Mouse (Mus musculus) forebrain, embryonic 12.5 days (tissue): ENCODE measurements around the gene Edc4. TPM values are rescaled to one million over a fixed set of nuclear protein-coding genes. Genes with fewer than 3 reads are reported as not detected.
A peak's percentile ranks its signal among the peaks of the same experiment; 100 is the strongest.

ENCODE experiments used
- ATAC-seq: fragments of 200-750 bp; cut with Nextera tagmentation; 2 replicates; pipeline ENCODE4 v1.8.0; 2017; ENCODE audit warnings: moderate TSS enrichment; ENCODE audit not compliant: low FRiP score
- H3K27ac ChIP-seq: fragments of 300-500 bp; sonication (generic); 2 replicates; pipeline ENCODE4 v1.5.1; 2016; ENCODE audit warnings: mild to moderate bottlenecking
- H3K27me3 ChIP-seq: fragments of 300-500 bp; sonication (generic); 2 replicates; pipeline ENCODE4 v1.6.1; 2016; ENCODE audit warnings: mild to moderate bottlenecking
- H3K36me3 ChIP-seq: fragments of 300-500 bp; sonication (generic); replicated peaks from 2 replicates; pipeline ENCODE4 v1.6.1; 2016; ENCODE audit warnings: mild to moderate bottlenecking
- H3K4me1 ChIP-seq: fragments of 300-500 bp; sonication (generic); 2 replicates; pipeline ENCODE4 v1.6.1; 2016
- H3K4me2 ChIP-seq: fragments of 300-500 bp; sonication (generic); 2 replicates; pipeline ENCODE4 v1.6.1; 2016; ENCODE audit warnings: mild to moderate bottlenecking, moderate library complexity
- H3K4me3 ChIP-seq: fragments of 300-500 bp; sonication (generic); replicated peaks from 2 replicates; pipeline ENCODE4 v1.5.1; 2016; ENCODE audit warnings: mild to moderate bottlenecking
- H3K9ac ChIP-seq: fragments of 300-500 bp; sonication (generic); 2 replicates; pipeline ENCODE4 v1.6.1; 2016; ENCODE audit warnings: mild to moderate bottlenecking
- H3K9me3 ChIP-seq: fragments of 300-500 bp; sonication (generic); 2 replicates; pipeline ENCODE4 v1.6.1; 2016
- WGBS: fragments of 180-500 bp; shearing (Covaris S2); methylation state at CpG from one replicate; pipeline ENCODE4 v1.1.7; 2016; 5-methylcytosine and 5-hydroxymethylcytosine counted together
- polyA plus RNA-seq: library from polyadenylated mRNA; unstranded; fragments of >200 nt; fragmentation: Nextera tagmentation; extraction: Ambion mirVana; gene quantifications from 2 replicates; pipeline ENCODE4 v1.2.1, GENCODE M21; 2016

Gene Edc4
- polyA plus RNA-seq, 1 experiment from 2014 or later, result 67.4 TPM

- 89% methylated on average over 6 of the region's 6 CpGs for WGBS
- Histone ChIP-seq H3K27ac (no peak overlapping the region), H3K4me1 (peaks cover 27% of the 10 kb centered on the region), H3K27me3 (no peaks in the 10 kb centered on the region), H3K4me2 (no peak overlapping the region), H3K36me3 (0 out of 2 replicates have a peak, but pooled peaks cover 10% of the 10 kb centered on the region), H3K4me3 (no peak overlapping the region), H3K9me3 (no peaks in the 10 kb centered on the region), H3K9ac (no peak overlapping the region)
- ATAC-seq, result no peak
These were observed 54.4 kb downstream of the Edc4 start for GRCm38 (mm10) chr8:105935105-105935504.

- peaks cover 22% of the 10 kb centered on the region for H3K4me1 ChIP-seq
- H3K27me3 ChIP-seq, result no peaks in the 10 kb centered on the region
- H3K36me3 ChIP-seq, result 0 out of 2 replicates have a peak, but pooled peaks cover 10% of the 10 kb centered on the region
- 0 out of 2 replicates have a peak overlapping the region, but pooled peaks have one; percentile 79 for H3K27ac ChIP-seq
- H3K4me2 ChIP-seq, result peak overlapping the region; percentile 99
- no peak for ATAC-seq
- peak overlapping the region; percentile 71 for H3K4me3 ChIP-seq
- WGBS, result 30% methylated on average over 7 of the region's 7 CpGs
- H3K9ac ChIP-seq, result peak overlapping the region; percentile 80
- H3K9me3 ChIP-seq, result no peaks in the 10 kb centered on the region
These were observed 55.4 kb downstream of the Edc4 start for GRCm38 (mm10) chr8:105935863-105936603.

DNA sequence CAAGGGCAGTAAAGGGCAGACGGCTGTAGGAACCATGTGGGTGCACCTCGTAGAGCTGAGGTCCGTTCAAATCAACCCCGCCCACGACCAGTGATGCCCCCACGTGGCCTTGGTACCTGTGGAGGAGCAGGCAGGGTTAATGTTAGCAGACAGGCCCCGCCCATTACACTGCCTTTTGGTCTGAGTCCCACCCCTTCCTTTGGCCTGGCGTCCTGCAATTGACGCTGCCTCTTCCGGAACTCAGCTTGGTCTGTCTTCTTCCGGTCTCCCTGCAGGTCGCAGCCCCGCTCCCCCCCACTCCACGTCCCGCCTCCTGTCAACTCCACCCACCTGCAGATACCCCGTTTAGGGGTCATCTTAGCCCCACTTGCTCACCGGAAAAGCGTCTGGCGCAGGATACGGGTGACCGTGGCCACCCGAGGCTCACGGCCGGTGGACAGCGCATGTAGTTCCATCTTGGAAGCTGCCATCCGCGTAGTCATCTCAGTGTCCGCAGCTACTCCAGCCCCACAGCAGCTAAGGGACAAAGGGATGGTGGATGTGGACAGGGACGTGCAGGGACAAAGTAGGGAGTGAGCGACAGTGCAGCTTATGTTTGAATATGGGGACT, 56.3 kb downstream of the Edc4 start:
- Histone ChIP-seq H3K27ac (peak overlapping the region; percentile 79), H3K9me3 (no peaks in the 10 kb centered on the region), H3K4me1 (peaks cover 22% of the 10 kb centered on the region), H3K27me3 (no peaks in the 10 kb centered on the region), H3K36me3 (0 out of 2 replicates have a peak, but pooled peaks cover 7% of the 10 kb centered on the region), H3K4me3 (peak overlapping the region; percentile 71), H3K9ac (peak overlapping the region; percentile 80), H3K4me2 (peak overlapping the region; percentile 99)
- peak; percentile 90 for ATAC-seq
- 0% methylated on average over 30 of the region's 30 CpGs for WGBS

DNA sequence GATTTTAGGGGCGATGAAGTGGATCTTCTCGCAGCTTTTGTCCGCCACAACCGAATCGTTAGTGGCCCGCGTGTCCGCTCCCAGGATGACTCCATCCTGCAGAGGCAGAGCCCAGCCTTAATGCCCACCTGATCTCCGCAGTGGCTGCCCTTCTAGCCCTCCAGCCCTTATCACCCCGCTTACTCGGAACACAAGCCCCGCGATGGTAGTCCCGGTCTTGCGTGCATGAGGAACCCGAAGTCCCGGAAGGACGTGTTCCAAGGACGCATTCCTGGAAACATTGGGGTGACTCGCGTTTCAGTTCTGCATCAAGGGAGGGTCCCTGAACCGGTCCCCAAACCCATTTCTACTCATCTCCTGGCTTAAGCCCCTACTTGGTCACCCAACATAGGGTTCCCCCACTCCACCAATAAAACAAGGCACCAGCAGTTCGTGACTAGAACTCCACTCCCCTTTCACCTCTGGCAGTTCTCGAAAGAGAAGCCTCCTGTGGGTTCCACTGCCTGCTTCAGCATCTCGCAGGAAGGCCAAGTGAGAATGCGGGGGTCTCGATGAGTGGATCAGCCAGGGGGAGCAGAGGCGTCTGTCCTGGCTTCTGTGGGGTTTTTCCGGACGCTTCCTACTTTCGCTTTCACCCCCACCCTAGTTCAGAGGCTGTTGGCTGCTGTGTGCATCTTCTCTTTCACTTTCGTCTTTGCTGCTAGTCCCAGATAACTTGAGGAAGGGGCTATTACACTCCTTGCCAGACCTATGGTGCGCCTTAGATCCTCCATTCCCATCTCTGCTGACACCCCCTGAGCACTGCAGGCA, 57.0 kb downstream of the Edc4 start:
- WGBS, result 3% methylated on average over 33 of the region's 33 CpGs
- Histone ChIP-seq H3K4me2 (peak overlapping the region; percentile 99), H3K27me3 (no peaks in the 10 kb centered on the region), H3K36me3 (no peaks in the 10 kb centered on the region), H3K9me3 (no peaks in the 10 kb centered on the region), H3K4me1 (peaks cover 22% of the 10 kb centered on the region), H3K4me3 (peak overlapping the region; percentile 71), H3K27ac (peak overlapping the region; percentile 79), H3K9ac (peak overlapping the region; percentile 80)
- ATAC-seq, result peak; percentile 28

GRCm38 (mm10) chr8:105938306-105938669, 57.6 kb downstream of the Edc4 start, which contains the start of gene Psmb10:
Gene Psmb10, minus strand, starts transcription at chr8:105938444.
- Histone ChIP-seq H3K4me1 (peaks cover 22% of the 10 kb centered on the region), H3K36me3 (no peaks in the 10 kb centered on the region), H3K4me2 (peak within 1 kb of the TSS; percentile 99), H3K9me3 (no peaks in the 10 kb centered on the region), H3K4me3 (peak within 1 kb of the TSS; percentile 71), H3K9ac (peak within 1 kb of the TSS; percentile 80), H3K27ac (peak within 1 kb of the TSS; percentile 79), H3K27me3 (no peaks in the 10 kb centered on the region)
- 44% methylated on average over 4 of the region's 4 CpGs for WGBS
- no peak for ATAC-seq

- no peaks in the 10 kb centered on the region for H3K9me3 ChIP-seq
- no peak overlapping the region for H3K4me2 ChIP-seq
- H3K27me3 ChIP-seq, result no peaks in the 10 kb centered on the region
- H3K27ac ChIP-seq, result no peak overlapping the region
- H3K9ac ChIP-seq, result no peak overlapping the region
- H3K36me3 ChIP-seq, result no peaks in the 10 kb centered on the region
- 96% methylated on average over 11 of the region's 11 CpGs for WGBS
- H3K4me3 ChIP-seq, result no peak overlapping the region
- no peak for ATAC-seq
- H3K4me1 ChIP-seq, result peaks cover 10% of the 10 kb centered on the region
These were observed 61.3 kb downstream of the Edc4 start for GRCm38 (mm10) chr8:105942026-105942425.

- Histone ChIP-seq H3K27me3 (no peaks in the 10 kb centered on the region), H3K4me1 (peaks cover 9% of the 10 kb centered on the region), H3K4me2 (no peak overlapping the region), H3K27ac (no peak overlapping the region), H3K4me3 (no peak overlapping the region), H3K36me3 (no peaks in the 10 kb centered on the region), H3K9me3 (no peaks in the 10 kb centered on the region), H3K9ac (no peak overlapping the region)
- 95% methylated on average over 5 of the region's 5 CpGs for WGBS
- ATAC-seq, result no peak
These were observed 61.9 kb downstream of the Edc4 start for GRCm38 (mm10) chr8:105942542-105942941.

- Histone ChIP-seq H3K4me3 (no peak within 1 kb of the TSS), H3K9me3 (no peaks in the 10 kb centered on the region), H3K27ac (no peak within 1 kb of the TSS), H3K4me1 (peaks cover 1% of the 10 kb centered on the region), H3K27me3 (no peaks in the 10 kb centered on the region), H3K9ac (no peak within 1 kb of the TSS), H3K4me2 (no peak within 1 kb of the TSS), H3K36me3 (no peaks in the 10 kb centered on the region)
- WGBS, result 62% methylated on average over 8 of the region's 8 CpGs
- ATAC-seq, result no peak
These were observed 62.6 kb downstream of the Edc4 start, which contains the start of gene Lcat for GRCm38 (mm10) chr8:105943321-105943739. Gene Lcat, minus strand, starts transcription at chr8:105943382.

Other genes starting within 250 kb of the Edc4 start
- gene Ctcf, start 244.3 kb upstream of the Edc4 start, polyA plus RNA-seq, result 163 and 165 TPM in 2 replicates
- 0.61 and 1.2 TPM in 2 replicates for gene Agrp, start 243.5 kb upstream of the Edc4 start, polyA plus RNA-seq
- 4.9 and 5.2 TPM in 2 replicates for gene Carmil2, start 194.6 kb upstream of the Edc4 start, polyA plus RNA-seq
- 83.0 and 88.7 TPM in 2 replicates for gene Acd, start 179.8 kb upstream of the Edc4 start, polyA plus RNA-seq
- gene Pard6a, start 179.7 kb upstream of the Edc4 start, polyA plus RNA-seq, result 28.9 and 32.5 TPM in 2 replicates
- 0.27 and 0.32 TPM in 2 replicates for gene 4933405L10Rik, start 173.2 kb upstream of the Edc4 start, polyA plus RNA-seq
- 35.7 and 37.0 TPM in 2 replicates for gene Enkd1, start 172.7 kb upstream of the Edc4 start, polyA plus RNA-seq
- gene Gfod2, start 122.2 kb upstream of the Edc4 start, polyA plus RNA-seq, result 57.1 and 57.4 TPM in 2 replicates
- 14.5 and 14.6 TPM in 2 replicates for gene Ranbp10, start 53.5 kb upstream of the Edc4 start, polyA plus RNA-seq
- gene Tsnaxip1, start 53.1 kb upstream of the Edc4 start, polyA plus RNA-seq, result 0.12 and 0.51 TPM in 2 replicates
- gene Cenpt, start 27.6 kb upstream of the Edc4 start, polyA plus RNA-seq, result 67.1 and 70.7 TPM in 2 replicates
- gene Thap11, start 25.7 kb upstream of the Edc4 start, polyA plus RNA-seq, result 80.4 and 81.9 TPM in 2 replicates
- gene Nutf2, start 20.3 kb upstream of the Edc4 start, polyA plus RNA-seq, result 275 and 317 TPM in 2 replicates
- gene Nrn1l, start 12.7 kb downstream of the Edc4 start, polyA plus RNA-seq, result 0.70 TPM in 1 of 2 replicates, not detected in the other
- gene Pskh1, start 19.6 kb downstream of the Edc4 start, polyA plus RNA-seq, result 18.0 and 18.3 TPM in 2 replicates
- 2.4 and 3.0 TPM in 2 replicates for gene Ctrl, start 53.0 kb downstream of the Edc4 start, polyA plus RNA-seq
- gene Psmb10, start 57.6 kb downstream of the Edc4 start, polyA plus RNA-seq, result 18.9 and 22.8 TPM in 2 replicates
- 0.54 and 0.56 TPM in 2 replicates for gene Lcat, start 62.5 kb downstream of the Edc4 start, polyA plus RNA-seq
- gene Slc12a4, start 85.2 kb downstream of the Edc4 start, polyA plus RNA-seq, result 12.0 and 13.0 TPM in 2 replicates
- not detected in 2 replicates for gene Dpep3, start 98.5 kb downstream of the Edc4 start, polyA plus RNA-seq
- gene Dus2, start 110.5 kb downstream of the Edc4 start, polyA plus RNA-seq, result 15.4 and 18.4 TPM in 2 replicates
- gene Dpep2nb, start 125.1 kb downstream of the Edc4 start, polyA plus RNA-seq, result not detected in 2 replicates
- 19.5 and 20.1 TPM in 2 replicates for gene Ddx28, start 131.0 kb downstream of the Edc4 start, polyA plus RNA-seq
- gene Nfatc3, start 178.0 kb downstream of the Edc4 start, polyA plus RNA-seq, result 4.9 and 6.6 TPM in 2 replicates